Mouse (Mus musculus): ENCODE measurements around the gene Ano1.

DNA sequence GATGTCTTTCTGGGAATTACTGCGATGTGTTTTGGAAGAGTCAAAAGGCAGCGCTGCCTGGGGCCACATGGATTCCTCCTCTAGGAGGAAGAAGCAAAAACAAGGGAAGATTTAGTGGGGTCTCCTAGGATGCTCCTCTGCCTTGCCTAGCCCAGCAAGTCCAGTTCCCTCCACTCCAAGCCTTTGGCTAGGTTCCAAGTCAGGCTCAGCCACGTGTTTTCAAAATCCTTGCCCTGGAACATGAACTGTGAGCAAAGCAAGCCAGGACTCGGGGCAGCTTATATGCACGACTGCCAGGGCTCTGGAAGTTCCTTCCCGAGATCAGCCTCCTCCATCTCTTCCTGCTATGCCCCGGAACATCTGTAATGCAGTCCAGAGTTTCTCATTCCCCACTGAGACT, 62.6 kb downstream of the Ano1 start:
- TF ChIP-seq HCFC1 (IDR thresholded peaks at IDR 0.05; ENCODE audit: borderline replicate concordance, insufficient read depth, low read length) (no peak), ZNF384 (IDR thresholded peaks at IDR 0.05; ENCODE audit: low read depth, low read length) (no peak), ZC3H11A (IDR thresholded peaks at IDR 0.05; ENCODE audit: borderline replicate concordance, low read depth, low read length) (no peak), CHD2 (IDR thresholded peaks at IDR 0.05; ENCODE audit: low read depth, low read length) (no peak), MAFK (IDR thresholded peaks at IDR 0.05; ENCODE audit: insufficient read depth, low read depth, low read length) (no peak)
